Mouse (Mus musculus): ENCODE results near the gene E430018J23Rik.

GRCm38 (mm10) chr7:127392251-127392824 lies 1.1 kb downstream of the E430018J23Rik start:
- TF ChIP-seq CTCF (IDR thresholded peaks at IDR 0.05; ENCODE audit: low read depth) (no peak), EP300 (IDR thresholded peaks at IDR 0.05; ENCODE audit: low read depth) (no peak)

All from liver, postnatal 0 days (tissue).